Comparison of ENCODE assay signal across 7 mouse cellular contexts in the genomic region with DNA sequence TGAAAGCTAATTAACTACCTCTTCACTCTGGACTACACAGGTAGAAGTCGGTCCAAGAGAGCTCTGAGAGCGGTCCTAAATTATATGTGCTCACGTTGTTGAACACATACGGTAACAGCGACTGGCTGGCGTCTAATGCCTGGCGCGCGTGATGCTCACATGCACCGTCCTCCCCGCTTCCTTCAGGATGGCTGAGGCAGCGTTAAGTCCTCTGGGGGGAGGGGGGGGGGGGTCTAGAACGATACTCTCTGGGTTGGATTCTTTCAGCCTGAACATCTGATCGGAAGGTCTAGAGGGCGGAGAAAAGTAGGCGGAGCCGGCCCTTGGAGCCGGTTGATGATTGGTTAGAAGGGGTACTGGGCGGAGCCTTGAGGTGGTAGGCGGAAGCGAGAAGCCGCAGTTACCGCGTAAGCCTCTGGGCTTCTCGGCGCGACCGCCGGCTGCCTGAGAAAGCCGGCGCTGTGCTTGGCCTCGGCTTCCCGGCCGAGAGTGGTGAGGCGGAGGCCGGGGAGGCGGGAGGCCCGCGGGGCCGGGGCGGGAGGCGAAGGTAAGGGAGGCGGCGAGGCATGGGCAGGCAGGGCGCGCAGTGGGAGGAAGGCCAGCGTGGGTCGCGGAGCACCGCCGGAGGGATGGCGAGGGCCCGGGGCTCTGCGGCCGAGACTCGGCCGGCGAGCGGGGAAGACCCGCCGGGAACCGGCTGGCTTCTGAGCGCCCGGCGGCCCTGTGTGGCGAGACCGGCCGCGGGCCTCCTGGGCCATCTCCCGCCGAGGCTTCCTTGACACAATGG. TPM values are rescaled to one million over a fixed set of nuclear protein-coding genes. Genes with fewer than 3 reads are reported as not detected.
A peak's percentile ranks its signal among the peaks of the same experiment; 100 is the strongest.
DNase-seq lines count a peak whose midpoint lies in the region; ATAC-seq and TF ChIP-seq lines count a peak whose summit lies in the region.

A gene (minus strand): TSS at position 214 of the 787 bp plus-strand sequence.
A gene (plus strand): TSS at position 397 of the 787 bp plus-strand sequence.

- peak; percentile 96 for TF ChIP-seq POLR2A in small intestine, adult 2 months (IDR thresholded peaks at IDR 0.05; ENCODE audit: low read depth, low read length)

- H3K27me3 ChIP-seq in intestine, postnatal 0 days (replicated peaks; ENCODE audit: control insufficient read depth, insufficient read depth, low read length) = no peaks in the 10 kb centered on the region
- H3K27me3 ChIP-seq in midbrain, embryonic 12.5 days = no peaks in the 10 kb centered on the region
- no peaks in the 10 kb centered on the region; the same call in 1 of the 2 replicates for H3K27me3 ChIP-seq in small intestine, adult 2 months (ENCODE audit: control insufficient read depth, insufficient read depth, low read length)

- H3K27ac ChIP-seq in intestine, postnatal 0 days (ENCODE audit: low read depth, low read length) = peak within 1 kb of the TSS; percentile 86
- H3K27ac ChIP-seq in midbrain, embryonic 12.5 days (replicated peaks) = peak within 1 kb of the TSS; percentile 92
- no peak within 1 kb of the TSS; the same call in 1 of the 2 replicates for H3K27ac ChIP-seq in small intestine, adult 2 months (ENCODE audit: insufficient read depth, low read depth, low read length)

- peak within 1 kb of the TSS; percentile 82 for H3K4me2 ChIP-seq in intestine, postnatal 0 days (replicated peaks; ENCODE audit: low read depth)
- peak within 1 kb of the TSS; percentile 86 for H3K4me2 ChIP-seq in midbrain, embryonic 12.5 days (replicated peaks)

- DNase-seq in adrenal gland, adult 2 months = peak; percentile 97
- DNase-seq in embryo, embryonic 11.5 days (ENCODE audit: low read depth, low spot score) = peak; percentile 96
- peak; percentile 89 to 94 for DNase-seq in gastrocnemius, postnatal 4 days (ENCODE audit: low spot score in 2 of 2)
- peak; percentile 96 for DNase-seq in left cerebral cortex, postnatal 4 days

- 0 out of 2 replicates have a peak, but pooled peaks cover 7% of the 10 kb centered on the region for H3K4me1 ChIP-seq in intestine, postnatal 0 days (replicated peaks; ENCODE audit: control insufficient read depth, insufficient read depth, low read length)
- H3K4me1 ChIP-seq in midbrain, embryonic 12.5 days = peaks cover 14% of the 10 kb centered on the region
- 0 out of 2 replicates have a peak, but pooled peaks cover 3% of the 10 kb centered on the region for H3K4me1 ChIP-seq in small intestine, adult 2 months (ENCODE audit: control insufficient read depth, insufficient read depth, insufficient read length, low read length)

- H3K9ac ChIP-seq in intestine, postnatal 0 days (ENCODE audit: low read depth, low read length) = peak within 1 kb of the TSS; percentile 89
- H3K9ac ChIP-seq in midbrain, embryonic 12.5 days (replicated peaks) = peak within 1 kb of the TSS; percentile 95

- intact Hi-C loops in left cerebral cortex, postnatal 4 days (cut with DNase I) = loop anchor here (10.0 kb wide), 1 partner anchor 918 kb away; no protein-coding TSS in a partner anchor

- under 1% methylated on average over 55 of the region's 71 CpGs for WGBS in intestine, postnatal 0 days
- under 1% methylated on average over 61 of the region's 71 CpGs for WGBS in midbrain, embryonic 12.5 days
- under 1% methylated on average over 71 of the region's 71 CpGs for WGBS in small intestine, adult 2 months

- H3K4me3 ChIP-seq in intestine, postnatal 0 days (ENCODE audit: low read depth, low read length) = peak within 1 kb of the TSS; percentile 89
- H3K4me3 ChIP-seq in midbrain, embryonic 12.5 days = peak within 1 kb of the TSS; percentile 90
- peak within 1 kb of the TSS; percentile 97 for H3K4me3 ChIP-seq in small intestine, adult 2 months (ENCODE audit: low read depth, low read length)

- TF ChIP-seq CTCF in intestine, postnatal 0 days (IDR thresholded peaks at IDR 0.05; ENCODE audit: low read depth) = peak; percentile 31
- no peak for TF ChIP-seq CTCF in small intestine, adult 2 months (IDR thresholded peaks at IDR 0.05; ENCODE audit: extremely low read depth, insufficient read length, insufficient replicate concordance, low read depth, low read length)

- peak; percentile 98 for ATAC-seq in intestine, postnatal 0 days
- peak; percentile 99 for ATAC-seq in midbrain, embryonic 12.5 days (ENCODE audit: low FRiP score, low read depth)

- H3K9me3 ChIP-seq in intestine, postnatal 0 days (ENCODE audit: control insufficient read depth) = no peaks in the 10 kb centered on the region
- H3K9me3 ChIP-seq in midbrain, embryonic 12.5 days = no peaks in the 10 kb centered on the region

- no peaks in the 10 kb centered on the region for H3K36me3 ChIP-seq in intestine, postnatal 0 days (ENCODE audit: control insufficient read depth, insufficient read depth)
- H3K36me3 ChIP-seq in midbrain, embryonic 12.5 days = no peaks in the 10 kb centered on the region
- no peaks in the 10 kb centered on the region for H3K36me3 ChIP-seq in small intestine, adult 2 months (ENCODE audit: control insufficient read depth, insufficient read depth, low read length)

RNA-seq across cellular contexts. Expression of the first gene that starts in this region (rescaled TPM):
- 100 to 1,000 TPM; 567 to 693 TPM for total RNA-seq in adrenal gland, adult 2 months (2021)
- 50.2 and 59.9 TPM in 2 replicates for polyA plus RNA-seq in adrenal gland, adult 2 months (2012; rRNA removed)
- 10 to 100 TPM; 58.4 to 60.6 TPM for total RNA-seq in gastrocnemius, postnatal 4 days (2021)
- polyA plus RNA-seq in intestine, postnatal 0 days (2015; fragmentation: Nextera tagmentation; extraction: Ambion mirVana) = 254 and 260 TPM in 2 replicates
- total RNA-seq in left cerebral cortex, postnatal 4 days (2021) = 100 to 1,000 TPM; 322 to 358 TPM
- polyA plus RNA-seq in midbrain, embryonic 12.5 days (2016; fragmentation: Nextera tagmentation; extraction: Ambion mirVana) = 397 and 420 TPM in 2 replicates
- 27.7 and 35.1 TPM in 2 replicates for polyA plus RNA-seq in small intestine, adult 2 months (2012; rRNA removed)

RNA-seq across cellular contexts. Expression of the second gene that starts in this region (rescaled TPM):
- total RNA-seq in adrenal gland, adult 2 months (2021) = 10 to 100 TPM; 29.1 to 38.3 TPM
- polyA plus RNA-seq in adrenal gland, adult 2 months (2012; rRNA removed) = 5.7 and 8.0 TPM in 2 replicates
- 10 to 100 TPM; 16.4 to 18.6 TPM for total RNA-seq in gastrocnemius, postnatal 4 days (2021)
- polyA plus RNA-seq in intestine, postnatal 0 days (2015; fragmentation: Nextera tagmentation; extraction: Ambion mirVana) = 6.7 TPM in 2 replicates
- total RNA-seq in left cerebral cortex, postnatal 4 days (2021) = 10 to 100 TPM; 42.7 to 45.2 TPM
- polyA plus RNA-seq in midbrain, embryonic 12.5 days (2016; fragmentation: Nextera tagmentation; extraction: Ambion mirVana) = 18.4 and 19.9 TPM in 2 replicates
- 1.4 and 1.8 TPM in 2 replicates for polyA plus RNA-seq in small intestine, adult 2 months (2012; rRNA removed)

Comparison
In these comparisons a context has a peak if more than half of its experiments do, and no peak if none do; other contexts are left out.
1. RNA of the first gene that starts in this region (total RNA-seq): 567 to 693 TPM in adrenal gland, adult 2 months and 322 to 358 TPM in left cerebral cortex, postnatal 4 days; 58.4 to 60.6 TPM in gastrocnemius, postnatal 4 days; every median in the first group is over 4 times any median in the second.
2. Peak in every context shown above with its lines, with median percentiles within 50 percentile points of each other: DNase-seq and H3K4me3 ChIP-seq.